Mouse (Mus musculus) left cerebral cortex, postnatal 10 days (tissue): ENCODE measurements around the gene Acot8. TPM values are rescaled to one million over a fixed set of nuclear protein-coding genes. Genes with fewer than 3 reads are reported as not detected.
"Not testable (repeated sequence)": the region's sequence is repeated elsewhere in the genome, so short reads cannot be mapped to it uniquely, and the experiment has no call there.

Source experiments
- DNase-seq, 2 experiments: peaks; one replicate each; pipeline ENCODE4 v3.0.0; 2021 to 2022; ENCODE audit warnings: low spot score in 2 of 2, mixed read lengths in 1 of 2; ENCODE audit errors: extremely low spot score in 1 of 2
- intact Hi-C: fragments of 180-260 bp; cut with DNase I; formaldehyde crosslinking; loops from one replicate; pipeline ENCODE4 v1.15.1; 2025
- total RNA-seq, 2 experiments: library from RNA; stranded (reverse); gene quantifications; 2 replicates each; pipeline ENCODE4 v1.2.3; 2021

Acot8 gene
- total RNA-seq, 2 experiments from 2014 or later, result 22.1 to 30.0 TPM

DNA sequence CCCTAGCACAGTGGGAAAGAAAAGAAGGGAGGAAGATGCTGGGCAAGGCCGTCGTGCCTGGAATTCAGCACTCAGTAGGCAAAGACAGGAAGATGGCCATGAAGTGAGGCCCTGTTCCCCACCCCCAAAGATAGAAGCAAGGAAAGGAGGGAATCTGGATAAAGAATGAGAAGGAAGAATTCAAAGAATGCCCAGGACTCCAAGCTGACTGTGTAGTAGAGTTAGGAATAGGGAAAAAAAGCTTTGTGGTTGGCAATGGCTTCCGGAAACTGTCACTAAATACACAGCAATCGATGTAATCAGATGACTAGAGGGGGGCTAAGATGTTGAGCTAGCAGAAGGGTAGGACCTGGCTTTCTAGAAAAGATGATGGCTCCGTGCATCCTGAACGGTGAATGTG lies 12.5 kb upstream of the Acot8 start:
- intact Hi-C loops, result no loop called here

DNA sequence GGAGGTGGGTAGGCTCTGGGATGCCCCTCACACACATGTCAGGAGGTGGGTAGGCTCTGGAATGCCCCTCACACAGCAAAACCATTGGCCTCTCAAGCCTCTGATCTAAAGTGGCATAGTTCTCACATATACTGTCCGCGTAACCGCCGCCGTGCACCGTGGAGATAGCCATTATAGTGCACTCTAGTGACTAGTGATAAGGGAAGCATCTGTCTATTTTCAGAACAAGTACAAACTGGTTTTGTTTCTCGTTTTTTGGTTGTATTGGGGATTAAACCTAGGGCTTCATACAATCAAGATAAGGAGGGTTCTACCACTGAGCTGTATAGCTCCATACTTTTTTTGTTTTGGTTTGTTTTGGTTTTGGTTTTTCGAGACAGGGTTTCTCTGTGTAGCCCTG lies 11.1 kb upstream of the Acot8 start:
- intact Hi-C loops, result no loop called here
- DNase-seq, result no peak

More for the DNA sequence above, 12.5 kb upstream of the Acot8 start:
- no peak for DNase-seq

DNA sequence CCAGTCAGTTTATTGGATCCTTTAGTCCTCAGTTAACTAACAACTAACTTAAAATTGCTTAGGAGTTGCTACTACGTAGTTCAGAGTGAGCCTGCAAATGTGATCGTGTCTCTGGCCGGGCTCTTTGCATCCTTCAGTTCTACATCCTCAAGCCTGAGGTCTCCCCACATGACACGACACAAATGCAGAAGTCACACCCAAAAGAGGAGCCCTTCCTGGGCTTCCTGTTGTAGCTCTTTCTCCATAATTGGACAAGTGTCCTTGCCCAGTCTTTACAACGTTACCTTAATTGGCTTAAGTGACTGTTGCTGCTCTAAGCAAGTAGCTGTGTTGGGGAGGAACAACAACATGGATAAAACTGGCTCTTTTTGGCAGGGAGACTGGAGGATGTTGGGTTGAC lies 10.7 kb upstream of the Acot8 start:
- intact Hi-C loops, result no loop called here
- no peak for DNase-seq

DNA sequence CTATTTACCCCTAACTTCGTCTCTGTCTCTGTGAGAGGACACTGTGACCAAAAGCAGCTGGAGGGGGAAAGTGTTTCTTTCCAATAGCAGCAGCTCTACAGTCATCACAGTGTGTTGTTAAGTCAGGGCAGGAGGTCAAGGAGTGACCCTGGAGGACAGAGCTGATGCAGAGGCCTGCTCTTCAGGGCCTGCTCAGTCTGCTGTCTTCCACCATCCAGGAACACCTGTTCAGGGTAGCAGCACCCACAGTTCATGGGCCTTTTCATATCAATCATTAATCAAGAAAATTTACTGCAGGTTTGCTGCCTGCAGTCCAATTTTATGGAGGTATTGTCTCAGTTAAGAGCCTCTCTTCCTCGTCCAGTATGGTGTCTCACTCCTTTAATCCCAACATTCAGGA lies 8.9 kb upstream of the Acot8 start:
- intact Hi-C loops, result no loop called here
- DNase-seq, result no peak

DNA sequence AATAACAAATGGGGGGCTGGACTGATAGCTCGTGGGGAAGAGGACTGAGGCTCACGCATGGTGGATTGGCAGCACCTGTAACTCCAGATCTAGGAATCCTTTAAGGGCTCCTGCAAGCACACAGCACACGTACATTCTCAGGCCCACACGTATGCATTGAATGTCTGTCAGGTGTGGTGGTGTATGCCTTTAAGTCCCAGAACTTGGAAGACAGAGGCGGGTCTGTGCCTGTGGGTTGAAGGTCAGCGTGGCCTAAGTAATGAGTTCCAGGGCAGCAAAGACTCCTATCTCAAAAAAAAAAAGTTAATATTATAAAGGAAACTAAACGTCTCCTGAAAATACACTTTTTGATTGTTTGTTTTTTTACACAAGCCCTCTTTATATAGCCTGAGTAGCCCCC lies 1.9 kb upstream of the Acot8 start:
- intact Hi-C loops, result no loop called here

DNA sequence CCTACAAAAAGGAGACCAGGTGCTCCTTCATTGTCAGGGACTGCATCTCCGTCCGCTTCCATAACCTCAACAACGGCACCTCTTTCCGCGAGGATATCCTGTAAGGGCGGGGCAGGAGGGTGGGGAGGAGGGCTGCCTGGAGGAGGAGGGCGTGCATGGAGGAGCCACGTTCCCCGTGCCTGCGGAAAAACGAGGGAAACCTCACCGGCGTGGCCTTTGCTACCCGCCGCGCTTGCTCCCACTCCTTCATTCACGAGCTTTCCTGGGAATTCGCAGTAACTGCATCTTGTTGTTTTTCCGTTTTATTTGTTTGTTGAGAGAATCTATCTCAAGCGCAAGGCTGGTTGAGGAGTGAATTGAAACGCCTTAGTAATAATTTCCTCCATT lies 643 bp upstream of the Acot8 start:
- intact Hi-C loops, result no loop called here
- DNase-seq, result no peak

More for the DNA sequence above, 1.9 kb upstream of the Acot8 start:
- DNase-seq, result no peak

DNA sequence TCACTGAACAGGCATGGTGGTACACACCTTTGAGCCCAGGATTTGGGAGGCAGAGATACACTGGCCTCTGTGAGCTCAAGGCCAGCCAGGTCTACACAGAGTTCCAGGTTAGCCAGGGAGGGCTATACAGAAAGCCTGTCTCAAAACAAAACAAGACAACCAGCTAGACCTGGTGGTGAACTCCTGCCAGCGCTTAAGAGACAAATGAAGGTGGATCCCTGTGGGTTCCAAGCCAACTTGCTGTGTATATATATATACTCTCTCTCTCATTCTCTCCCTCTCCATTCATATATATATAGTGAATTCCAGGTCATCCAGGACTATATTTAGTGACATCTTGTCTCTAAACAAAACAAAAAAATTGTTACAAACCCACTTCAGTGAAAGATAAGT lies 765 bp downstream of the Acot8 start:
- intact Hi-C loops, result no loop called here
- no peak for DNase-seq

DNA sequence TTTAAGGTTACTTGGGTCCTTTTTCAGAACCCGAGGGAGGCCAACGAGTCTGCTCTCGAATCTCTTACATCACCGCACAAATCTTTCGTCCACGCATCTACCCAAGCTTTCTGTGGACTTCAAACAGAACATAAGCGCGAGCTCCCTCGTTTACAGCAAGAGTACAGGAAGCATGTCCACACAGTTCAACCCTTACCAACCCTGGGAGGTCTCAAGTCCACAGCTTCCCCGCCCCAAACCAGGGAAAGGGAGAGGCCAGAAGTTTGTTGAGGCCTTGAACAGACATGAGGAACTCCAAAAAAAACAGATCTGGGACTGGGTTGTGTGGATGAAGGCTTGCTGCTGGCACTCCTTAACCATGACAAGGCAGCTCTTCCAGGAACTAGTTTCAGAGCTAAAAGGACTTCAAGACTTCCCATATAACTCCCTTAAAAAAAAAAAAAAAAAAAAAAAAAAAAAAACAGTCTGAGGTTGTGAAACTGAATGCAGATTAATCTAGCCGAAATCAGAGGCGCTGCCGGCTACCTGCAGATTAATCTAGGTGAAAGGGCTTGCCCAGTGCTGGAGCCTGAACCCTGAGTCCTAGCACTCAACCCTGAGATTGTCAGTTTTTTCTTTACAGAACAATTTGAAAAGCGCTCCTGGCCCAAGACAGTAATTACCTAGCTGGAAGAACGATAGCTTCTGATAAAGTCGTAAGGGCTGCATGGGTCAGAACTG lies 1.3 kb downstream of the Acot8 start:
- no peak for DNase-seq
- intact Hi-C loops, result no loop called here

DNA sequence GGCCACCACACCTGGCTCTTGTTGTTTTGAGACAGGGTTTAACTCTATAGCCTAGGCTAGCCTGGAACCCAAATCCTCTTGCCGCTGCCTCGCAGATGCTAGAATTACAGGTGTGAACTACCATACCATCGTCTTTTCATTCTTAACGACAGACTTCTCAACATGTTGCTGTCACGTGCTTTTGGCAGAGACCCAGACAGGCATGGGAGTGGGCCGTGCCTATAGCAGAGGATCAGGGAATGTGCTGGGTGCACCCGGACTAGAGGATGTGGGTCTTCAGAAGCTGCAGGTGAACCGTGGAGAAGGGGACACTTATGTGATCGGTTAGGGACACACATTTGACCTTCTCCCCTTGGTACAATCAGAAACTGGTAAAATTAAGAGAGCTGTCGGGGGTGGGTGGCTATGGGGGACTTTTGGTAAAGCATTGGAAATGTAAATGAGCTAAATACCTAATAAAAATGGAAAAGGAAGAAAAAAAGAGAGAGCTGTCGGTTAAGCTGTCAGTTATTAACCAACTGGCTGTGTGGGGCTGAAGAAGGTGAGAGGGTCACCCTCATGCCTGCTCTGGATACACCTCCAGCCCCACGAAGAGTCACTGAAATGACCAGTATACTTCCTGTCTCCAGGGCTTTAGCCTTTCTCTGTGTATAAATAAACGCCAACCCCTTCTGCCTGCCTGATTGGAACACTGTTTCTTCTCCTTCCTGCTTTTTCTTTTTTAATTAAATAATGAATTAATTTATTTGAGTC lies 4.3 kb downstream of the Acot8 start:
- no peak for DNase-seq
- intact Hi-C loops, result no loop called here

DNA sequence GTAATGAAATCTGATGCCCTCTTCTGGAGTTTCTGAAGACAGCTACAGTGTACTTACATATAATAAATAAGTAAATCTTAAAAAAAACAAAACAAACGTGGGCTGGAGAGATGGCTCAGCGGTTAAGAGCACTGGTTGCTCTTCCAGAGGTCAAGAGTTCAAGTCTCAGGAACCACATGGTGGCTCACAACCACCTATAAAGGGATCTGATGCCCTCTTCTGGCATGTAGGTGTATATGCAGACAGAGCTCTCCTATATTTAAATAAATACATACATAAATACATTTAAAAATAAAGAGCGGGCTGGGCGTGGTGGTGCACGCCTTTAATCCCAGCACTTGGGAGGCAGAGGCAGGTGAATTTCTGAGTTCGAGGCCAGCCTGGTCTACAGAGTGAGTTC lies 6.1 kb downstream of the Acot8 start:
- intact Hi-C loops, DNase-seq: not testable (repeated sequence)

DNA sequence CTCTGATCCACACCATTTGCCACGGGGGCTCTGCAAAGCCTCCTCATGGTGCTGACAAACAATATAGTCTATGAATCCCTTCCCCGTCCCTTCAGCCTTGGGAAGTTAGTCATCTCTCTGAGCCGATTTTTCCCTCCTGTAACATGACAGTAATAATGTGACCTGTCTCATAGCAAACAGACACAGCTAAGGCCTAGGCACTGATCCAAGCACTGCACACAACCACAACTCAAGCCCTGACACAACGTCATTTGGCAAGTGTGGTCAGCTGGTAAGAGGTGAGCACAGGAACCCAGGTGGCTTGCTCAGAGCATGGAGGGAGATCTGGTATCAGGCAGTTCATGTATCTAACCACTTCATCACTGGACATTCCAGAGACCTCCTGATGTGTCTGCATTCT lies 8.8 kb downstream of the Acot8 start:
- intact Hi-C loops, result no loop called here

DNA sequence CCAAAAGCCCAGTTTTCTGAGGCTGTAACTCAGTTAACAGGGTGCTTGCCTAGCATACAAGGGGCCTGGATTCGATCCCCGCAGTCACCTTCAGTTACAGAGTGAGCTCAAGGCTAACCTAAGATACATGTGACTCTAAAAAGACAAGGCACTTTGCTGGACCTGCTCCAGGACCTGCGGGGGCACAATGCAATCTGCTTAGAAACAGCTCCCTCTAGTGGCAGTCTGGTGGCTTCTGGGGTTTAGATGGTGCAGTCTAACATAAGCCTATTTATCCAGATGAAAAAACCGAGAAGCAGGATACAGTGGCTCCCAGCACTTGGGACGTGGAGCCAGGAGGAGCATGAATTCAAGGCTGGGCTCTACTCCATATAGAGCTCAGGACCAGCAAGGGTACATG lies 10.4 kb downstream of the Acot8 start:
- DNase-seq, result peak; percentile 80 to 91
- intact Hi-C loops, result no loop called here

More for the DNA sequence above, 8.8 kb downstream of the Acot8 start:
- DNase-seq, result no peak

DNA sequence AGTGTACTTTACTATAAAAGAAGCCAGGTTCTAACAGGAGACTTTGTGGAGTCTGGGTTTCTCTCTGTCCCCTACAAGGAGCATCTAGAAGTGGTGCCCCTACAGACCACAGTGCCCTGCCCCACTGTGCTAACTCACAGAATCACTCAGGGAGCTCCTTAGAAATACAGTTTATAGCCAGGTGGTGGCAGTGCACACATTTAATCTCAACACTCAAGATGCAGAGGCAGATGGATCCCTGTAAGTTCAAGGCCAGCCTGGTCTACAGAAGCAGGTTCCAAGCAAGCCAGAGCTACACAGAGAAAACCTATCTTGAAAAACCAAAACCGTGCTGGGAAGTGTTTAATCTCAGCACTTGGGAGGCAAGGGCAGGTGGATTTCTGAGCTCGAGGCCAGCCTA lies 10.9 kb downstream of the Acot8 start:
- intact Hi-C loops, result no loop called here
- DNase-seq, result no peak

DNA sequence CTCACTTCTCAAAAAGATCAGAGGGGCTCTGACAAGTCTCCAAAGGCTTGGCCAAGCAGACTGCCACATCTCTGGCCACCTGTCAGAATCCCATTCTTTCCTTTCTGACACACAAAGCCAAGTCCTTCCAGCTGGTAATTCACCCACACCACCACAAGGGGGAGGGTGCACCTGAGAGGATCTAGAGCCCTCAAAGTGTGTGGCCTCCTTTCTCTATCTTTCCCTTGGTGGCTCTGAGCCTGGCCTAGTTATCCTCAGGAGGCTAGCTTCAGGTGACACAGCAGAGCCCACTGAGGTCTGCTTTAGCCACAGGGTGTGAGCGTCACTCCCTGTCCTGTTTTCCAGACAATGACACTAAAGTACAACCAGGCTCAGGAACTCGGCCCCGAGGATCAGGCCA lies 11.4 kb downstream of the Acot8 start:
- DNase-seq, result peak in 1 of 2 experiments; percentile 62
- intact Hi-C loops, result no loop called here

DNA sequence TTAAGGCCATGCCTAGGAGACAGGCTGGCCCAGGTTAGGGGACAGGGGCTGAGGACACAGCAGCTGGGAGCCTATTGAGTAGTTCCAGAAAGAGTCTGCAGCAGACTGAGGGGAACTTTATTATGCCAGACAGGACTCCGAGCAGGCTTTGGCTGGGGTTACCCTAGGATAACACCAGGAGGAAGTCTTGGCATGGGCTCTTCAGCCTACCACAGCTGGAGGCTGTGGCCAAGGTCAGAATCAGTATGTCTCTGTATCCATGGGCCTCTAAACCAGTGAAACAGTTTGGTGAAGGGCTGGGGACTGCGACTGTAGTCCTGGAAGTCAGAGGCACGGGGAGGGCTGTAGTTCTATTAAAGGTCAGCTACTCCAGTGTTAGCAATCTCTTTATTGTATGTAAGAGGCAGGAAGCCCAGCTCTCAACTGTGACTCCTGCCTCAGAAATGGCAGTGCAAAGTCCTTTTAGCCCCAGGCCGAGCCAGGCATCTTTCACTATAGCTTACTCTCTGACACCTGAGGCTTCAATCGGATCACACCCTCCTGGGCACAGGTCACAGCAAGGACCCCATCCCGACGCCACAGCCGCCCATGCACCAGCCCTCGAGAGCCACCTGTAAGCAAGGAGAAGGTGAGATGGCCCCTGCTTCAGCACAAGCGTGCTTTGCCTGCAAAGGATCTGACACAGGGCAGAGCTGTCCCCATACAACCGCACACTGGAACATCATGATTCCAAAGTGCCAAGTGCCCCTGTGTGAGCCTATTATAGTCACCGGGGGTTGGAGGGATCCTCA lies 12.1 kb downstream of the Acot8 start:
- DNase-seq, result no peak
- intact Hi-C loops, result no loop called here

DNA sequence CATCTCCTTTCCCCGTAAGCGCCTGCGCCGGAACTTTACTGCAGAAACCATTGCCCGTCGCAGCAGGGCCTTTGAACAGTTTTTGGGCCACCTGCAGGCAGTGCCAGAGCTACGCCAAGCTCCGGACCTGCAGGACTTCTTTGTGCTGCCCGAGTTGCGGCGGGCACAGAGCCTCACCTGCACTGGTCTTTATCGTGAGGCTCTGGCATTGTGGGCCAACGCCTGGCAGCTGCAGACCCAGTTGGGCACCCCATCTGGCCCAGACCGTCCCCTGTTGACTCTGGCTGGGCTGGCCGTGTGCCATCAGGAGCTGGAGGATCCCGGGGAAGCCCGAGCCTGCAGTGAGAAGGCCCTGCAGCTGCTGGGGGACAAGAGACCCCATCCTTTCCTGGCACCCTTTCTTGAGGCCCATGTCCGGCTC lies 12.8 kb downstream of the Acot8 start:
- intact Hi-C loops, result no loop called here
- peak in 1 of 2 experiments; percentile 50 for DNase-seq

DNA sequence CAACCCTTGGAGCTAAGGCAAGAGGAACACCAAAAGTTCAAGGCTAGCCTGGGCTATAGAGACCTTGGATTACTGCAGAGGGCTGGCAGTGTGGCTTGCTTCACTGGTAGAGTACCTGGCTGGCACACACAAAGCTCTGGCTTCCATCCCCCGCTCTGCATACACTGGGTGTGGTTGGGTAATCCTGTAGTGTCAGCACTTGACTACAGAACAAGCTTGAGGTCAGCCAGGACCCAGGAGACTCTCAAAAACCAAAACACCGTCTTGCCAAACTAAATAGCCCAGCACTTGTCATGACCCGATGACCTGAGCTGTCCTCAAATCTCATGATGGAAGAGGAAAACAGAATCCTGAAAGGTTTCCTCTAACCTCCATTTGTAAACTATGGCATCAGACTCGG lies 14.2 kb downstream of the Acot8 start:
- no peak for DNase-seq
- intact Hi-C loops, result no loop called here

DNA sequence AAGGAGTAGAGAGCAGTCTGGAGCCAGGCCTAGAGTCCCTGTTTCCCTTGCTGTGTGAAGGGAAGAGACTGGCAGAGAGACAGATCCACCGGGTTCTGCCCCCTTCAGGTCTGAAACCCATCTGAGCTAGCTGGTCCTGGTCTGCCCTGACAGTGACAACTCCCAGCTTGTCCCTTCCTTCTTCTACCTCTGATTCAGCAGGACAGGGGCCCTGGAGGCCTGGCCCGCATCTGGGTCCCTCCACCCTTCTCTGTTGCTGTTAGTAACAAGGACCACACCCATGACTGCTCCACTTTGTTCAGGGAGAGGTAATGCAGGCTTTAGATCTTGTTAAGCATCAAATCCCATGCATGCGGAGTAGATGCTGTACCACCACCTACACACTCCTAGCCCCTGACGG lies 16.3 kb downstream of the Acot8 start:
- DNase-seq, result no peak
- intact Hi-C loops, result no loop called here

DNA sequence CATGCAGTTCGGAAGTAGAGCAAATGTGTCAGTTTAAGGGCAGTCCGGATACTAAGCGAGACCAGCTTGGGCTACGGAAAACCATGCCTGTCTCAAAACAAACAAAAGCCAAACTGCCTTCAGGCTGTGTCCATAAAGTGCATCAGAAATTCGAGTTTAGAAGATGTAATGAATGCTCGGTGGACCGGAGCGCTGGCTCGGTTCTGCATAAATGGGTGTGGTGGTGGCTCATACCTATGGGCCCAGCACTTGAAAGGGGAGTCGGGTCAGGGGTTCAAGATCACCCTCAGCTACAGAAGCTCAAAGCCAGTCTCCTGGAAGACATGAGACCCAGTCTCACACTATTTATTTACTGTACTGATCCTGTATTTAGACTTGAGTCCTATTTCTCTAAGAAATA lies 16.9 kb downstream of the Acot8 start:
- intact Hi-C loops, result no loop called here
- DNase-seq, result no peak

DNA sequence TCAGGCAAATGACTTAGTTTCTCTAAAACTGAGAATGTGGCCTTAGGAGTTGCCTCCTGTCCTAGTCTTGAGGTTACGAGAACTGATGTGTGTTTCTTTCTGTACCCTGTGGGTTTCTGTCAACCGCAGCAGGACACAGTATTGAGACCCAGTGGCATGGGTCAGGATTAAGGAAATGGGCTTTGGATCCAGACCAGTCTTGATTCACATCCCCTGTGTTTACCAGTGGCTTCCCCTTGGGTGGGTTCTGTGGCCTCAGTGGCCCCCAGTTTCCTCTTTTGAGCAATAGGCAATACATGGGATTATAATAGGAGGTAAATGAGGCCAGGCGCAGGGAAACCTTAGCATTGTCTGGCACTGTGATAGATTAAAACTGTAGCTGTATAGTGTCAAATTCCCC lies 17.6 kb downstream of the Acot8 start:
- intact Hi-C loops, result no loop called here
- no peak for DNase-seq
